Mouse (Mus musculus): ENCODE measurements around the gene Gm29427.

Gm29427 gene

DNA sequence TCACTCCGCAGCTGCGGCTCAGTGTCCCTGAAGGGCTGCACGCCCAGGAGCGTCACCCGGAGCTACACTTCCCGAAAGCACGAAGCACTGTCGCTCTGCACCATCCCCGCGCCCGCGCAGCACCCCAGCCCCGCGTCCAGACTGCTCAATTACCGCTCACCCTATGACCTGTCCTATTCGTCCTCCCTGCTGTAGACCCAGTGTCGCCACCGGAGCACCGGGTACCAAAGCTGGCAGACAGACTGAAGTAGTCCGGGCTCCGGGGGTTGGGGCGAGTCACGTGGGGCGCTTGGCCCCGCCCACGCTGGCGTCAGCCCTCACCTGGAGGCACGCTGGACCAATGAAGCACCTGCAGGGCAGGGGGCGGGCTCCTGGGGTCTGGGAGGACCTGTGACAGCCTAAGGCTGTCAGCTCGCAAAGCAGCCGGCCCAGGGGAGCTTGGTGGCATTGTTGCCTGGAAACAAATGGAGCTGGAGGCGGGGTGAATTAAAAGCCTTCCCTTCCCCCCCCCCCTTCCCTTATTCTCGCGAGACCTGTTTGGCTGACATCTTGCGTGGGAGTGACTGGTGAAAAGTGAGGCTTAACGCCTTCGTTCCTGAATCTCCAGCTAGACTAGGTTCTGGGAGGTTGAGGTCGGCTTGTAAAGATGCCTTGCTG, at the start of gene Gm29427:
Gene Gm29427 (minus strand): TSS at position 239 of the 657 bp plus-strand sequence.
- DNase-seq (ENCODE audit: low spot score): peak; percentile 93

DNA sequence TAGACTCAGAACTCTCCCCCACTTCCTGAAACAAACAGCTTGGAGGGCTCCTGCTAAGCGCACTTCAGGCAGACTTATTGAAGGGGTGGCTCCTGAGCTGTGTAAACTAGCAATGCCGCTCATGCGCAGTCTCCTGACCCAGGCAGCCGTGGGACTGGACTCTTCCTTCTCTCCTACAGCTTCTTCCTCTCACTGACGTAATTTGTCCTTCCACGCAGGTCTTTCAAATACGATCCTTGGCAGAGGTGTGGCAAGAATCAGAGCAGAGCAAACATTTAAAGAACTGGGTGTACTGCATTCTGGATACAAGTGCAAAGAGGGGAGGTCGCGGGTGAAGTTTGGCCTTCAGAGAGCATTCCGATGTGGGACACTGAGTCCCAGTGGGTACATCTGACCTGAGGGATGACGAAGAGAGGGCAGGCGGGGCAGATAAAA, 48.4 kb upstream of the Gm29427 start:
- DNase-seq (ENCODE audit: low spot score): no peak

GRCm38 (mm10) chr1:130762045-130762760, 46.6 kb upstream of the Gm29427 start:
- no peak for DNase-seq (ENCODE audit: low spot score)

- DNase-seq (ENCODE audit: low spot score): no peak
Observed at GRCm38 (mm10) chr1:130761597-130761996, 46.0 kb upstream of the Gm29427 start.

- no peak for DNase-seq (ENCODE audit: low spot score)
Observed at GRCm38 (mm10) chr1:130759689-130760088, 44.1 kb upstream of the Gm29427 start.

DNA sequence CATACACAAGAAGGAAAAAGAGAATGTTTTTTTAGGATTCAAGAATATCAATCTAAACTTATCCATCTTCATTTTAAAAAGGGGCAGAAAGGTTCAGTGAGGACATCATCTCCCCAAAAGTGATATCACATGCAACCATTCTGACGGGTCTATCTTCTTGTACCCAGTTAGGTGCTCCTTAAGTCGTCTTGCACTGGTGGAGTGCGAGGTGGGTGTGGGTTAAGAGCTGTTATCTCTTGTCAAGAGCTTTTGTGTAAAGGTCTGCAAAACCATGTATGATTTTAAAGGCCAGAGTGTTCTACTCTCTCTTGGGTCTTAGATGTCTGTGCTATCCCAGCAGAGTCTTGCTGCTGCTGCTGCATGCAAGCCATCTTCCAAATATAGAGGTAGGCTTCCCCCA, 31.2 kb upstream of the Gm29427 start:
- no peak for DNase-seq (ENCODE audit: low spot score)

DNA sequence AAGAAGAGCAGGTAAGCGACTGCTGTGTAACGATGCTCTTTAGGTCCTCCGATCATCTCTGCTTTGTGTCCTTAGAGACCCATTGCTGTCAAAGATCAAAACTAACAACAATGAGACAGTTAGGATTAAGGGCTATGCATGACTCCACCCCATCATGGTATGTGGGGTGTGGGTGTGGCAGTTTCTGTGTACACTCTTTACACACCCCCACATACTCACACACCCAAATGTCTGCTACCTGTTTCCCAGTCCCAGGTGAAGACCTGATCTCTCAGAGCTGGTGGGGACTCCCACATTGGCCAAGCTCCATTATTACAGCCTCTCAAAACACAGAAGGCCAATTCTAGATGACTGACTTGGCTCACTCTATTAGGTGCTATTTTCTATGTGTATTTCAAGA, 30.0 kb upstream of the Gm29427 start:
- DNase-seq (ENCODE audit: low spot score): no peak

DNA sequence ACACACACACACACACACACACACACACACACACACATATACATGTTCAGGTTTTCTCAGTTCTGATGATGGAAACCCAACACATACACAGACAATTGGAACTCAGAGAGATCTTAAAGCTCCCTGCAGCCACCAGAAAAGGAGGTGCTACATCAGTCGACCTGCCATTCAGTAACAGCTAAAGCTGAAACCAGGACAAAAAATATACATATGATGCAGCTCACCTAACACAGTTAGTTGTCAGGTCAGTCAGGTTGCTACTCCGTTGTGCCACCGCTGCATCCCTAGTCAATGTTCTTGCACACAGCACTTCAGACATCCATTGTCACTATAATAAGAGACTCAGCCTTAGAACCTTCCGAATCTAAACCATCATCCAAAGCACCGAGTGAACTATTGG, 29.4 kb upstream of the Gm29427 start:
- DNase-seq (ENCODE audit: low spot score): no peak

DNA sequence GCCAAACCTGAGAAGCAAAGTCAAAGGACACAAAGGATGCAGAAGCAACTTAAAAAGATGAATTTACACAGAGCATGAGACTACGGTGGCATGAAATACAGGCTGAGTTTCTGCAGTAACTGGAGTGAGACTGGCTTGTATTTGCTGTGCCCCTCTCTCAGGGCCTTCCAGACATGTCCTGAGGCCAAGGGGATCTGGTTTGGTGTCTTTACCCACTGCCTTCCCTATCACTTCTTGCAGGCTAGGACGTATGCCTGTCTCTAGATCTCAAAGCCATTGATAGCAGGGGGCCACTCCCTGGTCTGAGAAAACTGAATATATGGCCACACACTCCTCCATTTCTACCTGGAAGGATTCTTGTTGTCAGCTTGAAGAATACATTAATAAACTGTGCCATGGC, 28.6 kb upstream of the Gm29427 start:
- DNase-seq (ENCODE audit: low spot score): no peak

GRCm38 (mm10) chr1:130743775-130744174, 28.2 kb upstream of the Gm29427 start:
- DNase-seq (ENCODE audit: low spot score): no peak

- no peak for DNase-seq (ENCODE audit: low spot score)
Observed at GRCm38 (mm10) chr1:130742201-130742600, 26.6 kb upstream of the Gm29427 start.

- DNase-seq (ENCODE audit: low spot score): no peak
Observed at GRCm38 (mm10) chr1:130740781-130741720, 25.5 kb upstream of the Gm29427 start.

GRCm38 (mm10) chr1:130740227-130740648, 24.6 kb upstream of the Gm29427 start:
- DNase-seq (ENCODE audit: low spot score): no peak

GRCm38 (mm10) chr1:130739636-130740035, 24.0 kb upstream of the Gm29427 start:
- no peak for DNase-seq (ENCODE audit: low spot score)

- no peak for DNase-seq (ENCODE audit: low spot score)
Observed at GRCm38 (mm10) chr1:130738551-130739106, 23.0 kb upstream of the Gm29427 start.

DNA sequence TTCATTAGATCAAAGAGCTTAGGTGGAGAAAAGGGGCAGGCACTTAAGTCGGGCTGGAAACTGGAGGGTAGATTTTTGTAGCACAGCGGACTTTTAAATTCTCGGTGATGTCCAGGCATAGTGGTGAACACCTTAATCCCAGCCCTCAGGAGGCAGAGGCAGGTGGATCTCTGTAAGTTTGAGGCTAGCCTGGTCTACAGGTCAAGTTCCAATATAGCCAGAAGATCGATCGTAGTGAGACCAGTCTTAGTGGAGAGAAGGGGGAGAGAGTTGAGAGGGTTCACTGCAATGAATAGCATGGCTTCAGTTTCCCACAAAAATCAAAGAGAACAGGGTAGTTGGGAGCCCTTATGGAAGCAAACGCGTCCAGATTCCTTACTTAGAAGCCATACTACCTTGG, 22.3 kb upstream of the Gm29427 start:
- DNase-seq (ENCODE audit: low spot score): no peak

DNA sequence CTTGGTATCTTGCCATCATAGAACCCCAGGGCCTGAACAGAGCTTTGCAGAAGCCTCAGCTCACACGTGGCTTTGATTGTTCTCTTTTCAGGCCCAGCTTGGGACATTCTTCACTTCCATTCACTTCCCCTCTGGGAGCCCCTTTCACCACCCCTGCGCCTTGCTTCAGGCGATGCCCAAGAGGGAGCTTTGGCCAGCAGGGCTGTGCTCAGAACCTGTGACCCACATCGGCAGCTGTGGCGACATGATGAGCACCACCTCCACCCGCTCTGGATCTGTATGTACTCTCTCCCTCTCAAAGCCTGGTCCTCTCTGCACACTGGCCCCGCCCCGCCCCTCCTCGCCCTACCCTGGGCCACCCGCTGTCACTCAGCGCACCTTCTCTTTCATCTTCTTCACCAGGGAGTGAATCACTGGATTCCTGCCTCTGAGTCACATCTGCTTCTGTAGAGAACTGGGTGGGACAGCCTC, 21.8 kb upstream of the Gm29427 start:
- DNase-seq (ENCODE audit: low spot score): no peak

- DNase-seq (ENCODE audit: low spot score): no peak
Observed at GRCm38 (mm10) chr1:130734852-130735251, 19.3 kb upstream of the Gm29427 start.

DNA sequence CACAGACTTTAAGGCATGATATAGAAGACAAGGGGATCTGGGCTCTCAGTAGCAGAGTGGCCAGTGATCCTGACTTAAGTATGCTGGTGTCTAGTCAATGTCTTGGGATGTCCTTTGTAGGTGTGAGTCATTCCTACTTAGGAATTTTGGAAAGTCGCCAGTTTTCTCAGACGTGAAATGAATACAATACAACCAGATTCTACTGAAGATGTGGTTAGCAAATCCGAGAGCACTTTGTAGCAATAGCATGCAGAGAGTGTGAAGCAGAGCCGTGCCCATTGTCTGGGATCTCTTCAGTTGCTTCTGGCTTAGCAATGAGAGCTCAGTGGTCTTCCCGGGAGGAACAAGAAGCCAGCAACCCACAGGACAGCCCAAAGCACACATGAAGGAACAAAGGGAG, 18.9 kb upstream of the Gm29427 start:
- DNase-seq (ENCODE audit: low spot score): no peak

DNA sequence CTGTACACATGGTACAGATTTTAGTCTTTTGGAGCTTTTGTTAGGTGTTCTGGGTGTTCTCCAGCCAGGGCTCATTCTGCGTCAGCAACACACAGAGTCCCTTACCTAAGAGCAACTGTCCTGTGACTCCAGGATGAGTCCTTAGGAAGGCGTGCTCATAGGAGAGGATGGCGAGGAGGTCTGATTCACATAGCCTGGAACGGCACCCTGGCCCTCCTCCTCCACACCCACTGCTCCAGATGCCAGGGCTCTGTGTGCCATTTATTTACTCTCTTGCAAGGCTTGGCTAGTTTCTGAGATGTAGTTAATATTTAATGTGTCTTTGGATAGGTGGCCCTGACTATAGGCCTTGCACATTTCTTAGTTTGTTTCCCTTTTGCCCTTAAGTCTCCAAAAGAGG, 18.1 kb upstream of the Gm29427 start:
- no peak for DNase-seq (ENCODE audit: low spot score)

- DNase-seq (ENCODE audit: low spot score): no peak
Observed at GRCm38 (mm10) chr1:130732706-130733658, 17.4 kb upstream of the Gm29427 start.

All from layer of hippocampus, adult 9-10 months (tissue).